Mouse (Mus musculus) erythroblast, embryonic 14.5 days (primary cell): ENCODE data around the gene Myl9.

Experiments
- GATA1 ChIP-seq: IDR thresholded peaks from 2 replicates; pipeline ENCODE4 v1.6.1; 2012; ENCODE audit warnings: low read length, inconsistent platforms, mixed read lengths
- TAL1 ChIP-seq: IDR thresholded peaks from 3 replicates; pipeline ENCODE4 v1.6.1; 2012; ENCODE audit warnings: low read length, inconsistent platforms, mixed read lengths

- TF ChIP-seq GATA1 = no peak
- no peak for TF ChIP-seq TAL1
These were observed 9.6 kb upstream of the Myl9 start for GRCm38 (mm10) chr2:156765593-156765992.
